Mouse (Mus musculus): ENCODE measurements around the gene Cd209a. TPM values are rescaled to one million over a fixed set of nuclear protein-coding genes. Genes with fewer than 3 reads are reported as not detected.
"Not testable (repeated sequence)": the region's sequence is repeated elsewhere in the genome, so short reads cannot be mapped to it uniquely, and the experiment has no call there.

Cd209a gene
- 0.22 and 0.27 TPM in 2 replicates for polyA plus RNA-seq (2015; fragmentation: Nextera tagmentation; extraction: Ambion mirVana)

DNA sequence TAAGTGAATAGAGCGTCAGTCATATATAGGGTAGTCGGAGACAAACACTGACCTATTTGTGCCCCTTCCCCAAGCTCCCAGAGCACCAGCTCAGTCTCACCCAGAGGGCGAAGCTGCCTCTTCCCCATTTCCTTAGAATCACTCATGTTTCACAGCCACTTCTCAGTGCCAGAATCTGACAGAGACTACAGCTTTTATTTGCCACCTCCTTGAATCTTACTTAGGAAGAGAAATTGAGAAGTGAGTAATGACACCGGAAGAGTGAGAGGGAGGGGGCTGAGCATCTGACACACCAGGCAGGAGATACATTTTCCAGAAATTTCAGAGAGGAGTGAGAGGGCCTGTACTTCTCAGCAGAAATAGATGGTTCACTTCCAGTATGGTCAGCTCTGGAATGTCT, at the start of gene Cd209a:
TSS of gene Cd209a (minus strand) at position 224 of the 400 bp plus-strand sequence.
- no peak for ATAC-seq
- no peaks in the 10 kb centered on the region for H3K27me3 ChIP-seq (replicated peaks; ENCODE audit: control insufficient read depth, insufficient read depth, low read length)
- 84% methylated on average over 4 of the region's 4 CpGs for WGBS

GRCm38 (mm10) chr8:3768641-3769040, 19.9 kb upstream of the Cd209a start:
- ATAC-seq; H3K27me3 ChIP-seq (replicated peaks; ENCODE audit: control insufficient read depth, insufficient read depth, low read length); H3K9ac ChIP-seq (ENCODE audit: low read depth, low read length); H3K4me1 ChIP-seq (replicated peaks; ENCODE audit: control insufficient read depth, insufficient read depth, low read length); H3K4me3 ChIP-seq (ENCODE audit: low read depth, low read length); H3K9me3 ChIP-seq (ENCODE audit: control insufficient read depth); H3K27ac ChIP-seq (ENCODE audit: low read depth, low read length); H3K36me3 ChIP-seq (ENCODE audit: control insufficient read depth, insufficient read depth); H3K4me2 ChIP-seq (replicated peaks; ENCODE audit: low read depth): not testable (repeated sequence)
- WGBS: 77% methylated on average over 5 of the region's 5 CpGs

More for the DNA sequence above, at the start of gene Cd209a:
- Histone ChIP-seq H3K36me3 (ENCODE audit: control insufficient read depth, insufficient read depth) (no peaks in the 10 kb centered on the region), H3K4me1 (replicated peaks; ENCODE audit: control insufficient read depth, insufficient read depth, low read length) (no peaks in the 10 kb centered on the region), H3K4me2 (replicated peaks; ENCODE audit: low read depth) (no peak within 1 kb of the TSS), H3K27ac (ENCODE audit: low read depth, low read length) (no peak within 1 kb of the TSS), H3K9ac (ENCODE audit: low read depth, low read length) (no peak within 1 kb of the TSS), H3K9me3 (ENCODE audit: control insufficient read depth) (no peaks in the 10 kb centered on the region), H3K4me3 (ENCODE audit: low read depth, low read length) (no peak within 1 kb of the TSS)
- no peak for TF ChIP-seq CTCF (IDR thresholded peaks at IDR 0.05; ENCODE audit: low read depth)

GRCm38 (mm10) chr8:3754261-3754850, 5.6 kb upstream of the Cd209a start:
- Histone ChIP-seq H3K4me3 (ENCODE audit: low read depth, low read length) (no peak overlapping the region), H3K4me2 (replicated peaks; ENCODE audit: low read depth) (no peak overlapping the region), H3K9me3 (ENCODE audit: control insufficient read depth) (0 out of 2 replicates have a peak, but pooled peaks cover 2% of the 10 kb centered on the region), H3K4me1 (replicated peaks; ENCODE audit: control insufficient read depth, insufficient read depth, low read length) (no peaks in the 10 kb centered on the region), H3K27me3 (replicated peaks; ENCODE audit: control insufficient read depth, insufficient read depth, low read length) (no peaks in the 10 kb centered on the region), H3K36me3 (ENCODE audit: control insufficient read depth, insufficient read depth) (no peaks in the 10 kb centered on the region), H3K27ac (ENCODE audit: low read depth, low read length) (no peak overlapping the region), H3K9ac (ENCODE audit: low read depth, low read length) (no peak overlapping the region)
- WGBS: 68% methylated on average over 18 of the region's 18 CpGs
- no peak for TF ChIP-seq CTCF (IDR thresholded peaks at IDR 0.05; ENCODE audit: low read depth)
- peak; percentile 100 for ATAC-seq

- Histone ChIP-seq H3K27me3 (replicated peaks; ENCODE audit: control insufficient read depth, insufficient read depth, low read length) (no peaks in the 10 kb centered on the region), H3K4me3 (ENCODE audit: low read depth, low read length) (no peak overlapping the region), H3K36me3 (ENCODE audit: control insufficient read depth, insufficient read depth) (no peaks in the 10 kb centered on the region), H3K9me3 (ENCODE audit: control insufficient read depth) (no peaks in the 10 kb centered on the region), H3K4me2 (replicated peaks; ENCODE audit: low read depth) (no peak overlapping the region), H3K4me1 (replicated peaks; ENCODE audit: control insufficient read depth, insufficient read depth, low read length) (no peaks in the 10 kb centered on the region), H3K27ac (ENCODE audit: low read depth, low read length) (no peak overlapping the region), H3K9ac (ENCODE audit: low read depth, low read length) (no peak overlapping the region)
- 81% methylated on average over 2 of the region's 2 CpGs for WGBS
- no peak for ATAC-seq
- no peak for TF ChIP-seq CTCF (IDR thresholded peaks at IDR 0.05; ENCODE audit: low read depth)
Measured at GRCm38 (mm10) chr8:3736947-3737346, 11.8 kb downstream of the Cd209a start.

- Histone ChIP-seq H3K9ac (ENCODE audit: low read depth, low read length) (no peak overlapping the region), H3K9me3 (ENCODE audit: control insufficient read depth) (no peaks in the 10 kb centered on the region), H3K4me1 (replicated peaks; ENCODE audit: control insufficient read depth, insufficient read depth, low read length) (no peaks in the 10 kb centered on the region), H3K27ac (ENCODE audit: low read depth, low read length) (no peak overlapping the region), H3K27me3 (replicated peaks; ENCODE audit: control insufficient read depth, insufficient read depth, low read length) (no peaks in the 10 kb centered on the region), H3K36me3 (ENCODE audit: control insufficient read depth, insufficient read depth) (no peaks in the 10 kb centered on the region), H3K4me3 (ENCODE audit: low read depth, low read length) (no peak overlapping the region), H3K4me2 (replicated peaks; ENCODE audit: low read depth) (no peak overlapping the region)
- no peak for ATAC-seq
- no peak for TF ChIP-seq CTCF (IDR thresholded peaks at IDR 0.05; ENCODE audit: low read depth)
- WGBS: 94% methylated on average over 2 of the region's 2 CpGs
Measured at GRCm38 (mm10) chr8:3735599-3735998, 13.2 kb downstream of the Cd209a start.

DNA sequence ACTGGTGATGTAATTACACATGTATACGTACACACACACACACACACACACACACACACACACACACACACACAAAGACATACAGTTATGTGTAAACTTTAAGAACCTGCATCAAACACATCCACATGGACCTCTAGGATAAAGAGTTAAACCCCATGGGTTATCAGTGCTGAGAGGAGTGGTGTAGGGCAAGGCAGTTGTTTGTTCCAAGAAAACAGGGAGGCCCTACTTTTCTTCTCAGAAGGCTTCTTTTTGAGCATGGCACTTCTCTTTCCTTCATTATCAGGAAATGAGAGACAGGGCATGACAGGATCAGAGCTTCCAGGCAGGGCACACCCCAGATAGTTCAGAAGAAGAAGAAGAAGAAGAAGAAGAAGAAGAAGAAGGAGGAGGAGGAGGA, 14.7 kb downstream of the Cd209a start:
- H3K36me3 ChIP-seq (ENCODE audit: control insufficient read depth, insufficient read depth): no peaks in the 10 kb centered on the region
- no peak overlapping the region for H3K27ac ChIP-seq (ENCODE audit: low read depth, low read length)
- no peak for TF ChIP-seq CTCF (IDR thresholded peaks at IDR 0.05; ENCODE audit: low read depth)
- WGBS: 58% methylated on average over 1 of the region's 1 CpGs
- H3K9ac ChIP-seq (ENCODE audit: low read depth, low read length): no peak overlapping the region
- H3K4me1 ChIP-seq (replicated peaks; ENCODE audit: control insufficient read depth, insufficient read depth, low read length): no peaks in the 10 kb centered on the region
- no peak overlapping the region for H3K4me2 ChIP-seq (replicated peaks; ENCODE audit: low read depth)
- no peak overlapping the region for H3K4me3 ChIP-seq (ENCODE audit: low read depth, low read length)
- no peak for ATAC-seq
- no peaks in the 10 kb centered on the region for H3K27me3 ChIP-seq (replicated peaks; ENCODE audit: control insufficient read depth, insufficient read depth, low read length)
- H3K9me3 ChIP-seq (ENCODE audit: control insufficient read depth): no peaks in the 10 kb centered on the region

- Histone ChIP-seq H3K4me3 (ENCODE audit: low read depth, low read length) (no peak overlapping the region), H3K36me3 (ENCODE audit: control insufficient read depth, insufficient read depth) (no peaks in the 10 kb centered on the region), H3K4me2 (replicated peaks; ENCODE audit: low read depth) (no peak overlapping the region), H3K9me3 (ENCODE audit: control insufficient read depth) (no peaks in the 10 kb centered on the region), H3K27ac (ENCODE audit: low read depth, low read length) (no peak overlapping the region), H3K9ac (ENCODE audit: low read depth, low read length) (no peak overlapping the region), H3K4me1 (replicated peaks; ENCODE audit: control insufficient read depth, insufficient read depth, low read length) (no peaks in the 10 kb centered on the region), H3K27me3 (replicated peaks; ENCODE audit: control insufficient read depth, insufficient read depth, low read length) (no peaks in the 10 kb centered on the region)
- TF ChIP-seq CTCF (IDR thresholded peaks at IDR 0.05; ENCODE audit: low read depth): no peak
- ATAC-seq: no peak
- WGBS: 44% methylated on average over 1 of the region's 1 CpGs
Measured at GRCm38 (mm10) chr8:3721041-3721440, 27.7 kb downstream of the Cd209a start.
